Mouse (Mus musculus): ENCODE measurements around the gene Ube2m. TPM values are rescaled to one million over a fixed set of nuclear protein-coding genes. Genes with fewer than 3 reads are reported as not detected.

The Ube2m gene
- polyA plus RNA-seq, 1 experiment from 2014 or later: 91.5 TPM

DNA sequence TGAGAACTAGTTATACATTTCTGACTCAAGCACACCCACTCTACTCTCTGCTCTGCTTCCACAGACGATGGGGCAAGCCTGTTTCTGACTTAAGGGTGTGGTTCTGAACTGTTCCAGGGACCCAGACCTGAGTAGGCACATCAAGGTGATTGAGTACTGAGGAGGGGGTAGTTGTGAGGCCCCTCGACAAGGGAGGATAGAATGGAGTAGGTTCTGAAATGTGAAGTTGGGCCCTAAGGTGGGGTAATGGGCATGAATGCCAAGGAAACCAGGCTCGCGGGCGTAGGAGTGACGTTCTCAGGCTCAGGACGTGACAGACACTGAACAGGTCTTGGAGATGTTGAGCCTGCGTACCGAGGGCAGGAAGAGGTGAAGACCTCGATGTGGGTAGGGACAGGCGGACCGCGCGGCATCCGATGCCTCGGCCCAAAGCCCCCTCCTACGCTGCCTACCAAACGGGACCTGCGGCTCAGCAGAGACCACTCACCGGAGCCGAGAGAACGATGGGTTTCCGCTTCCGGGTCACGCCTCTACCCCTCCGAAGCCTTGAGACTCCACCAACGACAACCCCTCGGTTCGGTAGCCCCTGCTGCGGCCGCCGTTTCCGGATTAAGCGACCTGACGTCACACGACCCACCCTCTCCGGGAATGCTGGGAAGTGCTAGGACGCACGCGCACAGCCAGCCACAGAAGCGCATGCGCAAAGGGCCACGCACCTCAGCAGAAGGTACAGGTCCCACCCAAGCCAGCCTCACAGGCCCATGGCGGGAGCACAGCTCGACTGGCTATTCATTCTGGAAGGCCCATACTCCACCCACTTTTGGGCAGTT lies 3.7 kb downstream of the Ube2m start, which contains the start of gene Chmp2a:
Chmp2a (minus strand) TSS at position 660 of the 830 bp plus-strand sequence.
- DNase-seq (ENCODE audit: low spot score): peak; percentile 98

- DNase-seq (ENCODE audit: low spot score): no peak
Observed at GRCm38 (mm10) chr7:13033451-13034147, 4.5 kb downstream of the Ube2m start.

- DNase-seq (ENCODE audit: low spot score): no peak
Observed at GRCm38 (mm10) chr7:13032541-13032940, 5.5 kb downstream of the Ube2m start.

DNA sequence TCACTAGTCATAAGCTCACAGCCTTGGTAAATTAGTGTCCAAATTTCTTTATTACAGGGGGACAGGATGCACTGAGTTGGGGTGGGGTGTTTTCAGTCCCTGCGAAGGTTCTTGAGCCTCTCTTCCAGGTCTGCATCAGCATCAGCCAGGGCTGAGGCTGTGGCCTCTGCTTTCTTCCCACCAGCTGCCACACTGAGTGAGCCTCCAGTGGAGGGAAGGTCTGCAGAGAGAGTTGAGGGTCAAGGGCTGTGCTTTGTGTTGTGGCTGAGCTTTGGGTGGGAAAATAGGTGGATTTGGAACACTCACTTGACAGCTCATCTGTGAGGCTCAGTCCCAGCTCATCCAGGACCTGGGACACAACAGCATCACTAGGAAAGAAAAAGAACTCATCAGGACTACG lies 6.1 kb downstream of the Ube2m start:
- no peak for DNase-seq (ENCODE audit: low spot score)

DNA sequence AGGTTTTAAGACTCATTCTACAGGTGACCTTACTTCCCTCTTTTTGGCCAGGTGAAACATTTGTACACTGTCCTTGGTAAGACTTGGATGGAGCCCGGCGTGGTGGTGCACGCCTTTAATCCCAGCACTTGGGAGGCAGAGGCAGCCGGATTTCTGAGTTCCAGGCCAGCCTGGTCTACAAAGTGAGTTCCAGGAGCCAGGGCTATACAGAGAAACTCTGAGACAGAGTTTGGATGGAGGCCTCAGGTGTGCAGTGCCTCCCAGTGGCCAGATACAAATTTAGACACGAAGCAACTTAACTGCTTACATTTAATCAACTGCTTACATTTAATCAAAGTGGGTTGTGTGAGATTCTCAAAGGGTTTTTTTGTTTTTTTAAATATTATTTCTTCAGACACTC lies 7.0 kb downstream of the Ube2m start:
- DNase-seq (ENCODE audit: low spot score): peak; percentile 36

DNA sequence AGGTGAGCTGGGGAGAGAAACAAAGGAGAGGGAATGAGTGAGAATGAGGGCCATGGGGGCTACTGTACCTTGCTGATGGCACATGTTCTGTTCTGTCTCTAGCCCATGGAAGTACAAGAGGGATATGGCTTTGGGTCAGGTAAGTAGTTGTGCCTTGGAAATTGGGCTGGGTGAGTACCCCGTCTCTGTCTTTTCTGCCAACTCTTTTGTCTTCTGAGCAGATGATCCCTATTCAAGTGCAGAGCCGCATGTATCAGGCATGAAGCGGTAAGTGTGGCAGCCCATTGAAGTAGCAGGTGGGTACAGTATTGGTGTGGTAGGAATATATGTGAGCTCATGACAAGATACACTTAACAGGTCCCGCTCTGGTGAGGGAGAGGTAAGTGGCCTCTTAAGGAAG lies 9.1 kb downstream of the Ube2m start:
- no peak for DNase-seq (ENCODE audit: low spot score)

GRCm38 (mm10) chr7:13025511-13026112 lies 12.5 kb downstream of the Ube2m start:
- DNase-seq (ENCODE audit: low spot score): no peak

GRCm38 (mm10) chr7:13024805-13025204 lies 13.3 kb downstream of the Ube2m start:
- DNase-seq (ENCODE audit: low spot score): peak; percentile 78

DNA sequence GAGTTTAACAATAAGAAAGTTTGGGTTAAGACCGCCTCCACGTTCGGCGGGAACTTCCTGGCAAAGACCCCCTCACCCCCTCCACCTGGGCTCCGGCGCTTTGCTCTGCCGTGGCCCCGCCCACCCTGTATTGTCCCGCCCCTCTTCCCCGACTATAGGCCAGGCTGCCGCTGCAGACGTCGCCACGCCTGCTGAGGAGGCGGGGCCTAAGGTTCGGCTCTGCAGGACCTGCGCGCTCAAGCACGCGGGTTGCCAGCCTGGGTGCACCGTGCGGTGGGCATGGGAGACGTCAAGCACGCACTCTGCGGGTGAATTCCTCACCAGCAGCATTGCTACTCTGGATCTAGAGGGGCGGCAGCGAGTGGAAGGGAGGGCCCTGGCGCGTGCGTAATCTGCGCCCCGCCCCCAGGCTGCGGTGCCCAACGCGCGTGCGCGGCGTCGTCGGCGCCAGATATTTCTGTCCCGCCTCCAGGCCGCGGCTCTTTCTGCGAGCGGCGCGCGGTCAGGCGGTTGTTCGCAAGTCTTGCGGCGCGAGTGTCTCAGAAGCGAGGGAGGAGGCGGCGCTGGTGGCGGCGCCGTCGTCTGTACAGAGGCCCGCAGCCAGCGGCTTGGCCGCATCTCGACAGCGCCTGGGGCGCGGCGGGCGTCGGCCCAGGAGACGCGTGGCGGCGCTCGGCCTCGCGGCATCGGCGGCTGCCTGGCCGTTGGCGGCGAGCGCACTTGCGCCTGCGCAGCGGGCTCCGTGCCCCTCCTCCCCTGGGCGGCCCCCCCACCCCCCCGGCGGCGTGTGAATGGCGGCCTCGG lies 13.9 kb downstream of the Ube2m start:
- peak; percentile 96 for DNase-seq (ENCODE audit: low spot score)

GRCm38 (mm10) chr7:13022773-13023535 lies 15.1 kb downstream of the Ube2m start:
- DNase-seq (ENCODE audit: low spot score): peak; percentile 79

DNA sequence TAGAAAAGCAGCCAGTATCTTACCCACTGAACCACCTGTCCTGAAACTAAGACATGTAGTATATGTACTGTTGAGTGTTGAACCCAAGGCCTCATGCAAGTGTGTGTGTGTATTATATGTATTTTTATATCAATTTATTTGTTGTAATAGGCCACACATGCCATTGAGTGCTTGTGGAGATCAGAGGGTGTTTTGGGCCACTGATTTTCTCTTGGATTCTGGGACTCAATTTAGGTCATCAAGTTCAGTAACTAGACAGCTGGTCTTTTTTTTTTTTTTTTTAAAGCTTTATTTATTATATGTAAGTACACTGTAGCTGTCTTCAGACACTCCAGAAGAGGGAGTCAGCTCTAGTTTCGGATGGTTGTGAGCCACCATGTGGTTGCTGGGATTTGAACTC lies 22.9 kb downstream of the Ube2m start:
- DNase-seq (ENCODE audit: low spot score): no peak

GRCm38 (mm10) chr7:13014275-13014839 lies 23.7 kb downstream of the Ube2m start:
- no peak for DNase-seq (ENCODE audit: low spot score)

DNA sequence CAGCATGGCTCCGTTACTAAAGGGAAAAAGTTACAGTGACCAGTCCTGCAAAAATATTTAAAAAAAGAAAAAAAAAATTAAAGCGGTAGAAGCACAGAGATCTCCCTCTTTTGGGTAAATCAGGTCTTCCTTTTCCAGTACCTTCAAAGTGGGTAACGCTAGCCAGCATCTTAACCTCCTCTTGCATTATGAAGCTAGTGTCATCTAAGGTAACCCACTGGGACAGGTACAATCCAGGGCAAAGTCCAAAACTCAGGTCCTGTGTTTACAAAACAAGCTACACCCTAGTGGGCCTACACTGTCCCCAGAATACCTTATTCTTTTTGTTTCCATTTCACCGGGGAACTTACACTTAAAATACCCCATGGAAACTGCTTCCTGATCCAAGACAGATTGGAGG lies 24.4 kb downstream of the Ube2m start:
- DNase-seq (ENCODE audit: low spot score): no peak

DNA sequence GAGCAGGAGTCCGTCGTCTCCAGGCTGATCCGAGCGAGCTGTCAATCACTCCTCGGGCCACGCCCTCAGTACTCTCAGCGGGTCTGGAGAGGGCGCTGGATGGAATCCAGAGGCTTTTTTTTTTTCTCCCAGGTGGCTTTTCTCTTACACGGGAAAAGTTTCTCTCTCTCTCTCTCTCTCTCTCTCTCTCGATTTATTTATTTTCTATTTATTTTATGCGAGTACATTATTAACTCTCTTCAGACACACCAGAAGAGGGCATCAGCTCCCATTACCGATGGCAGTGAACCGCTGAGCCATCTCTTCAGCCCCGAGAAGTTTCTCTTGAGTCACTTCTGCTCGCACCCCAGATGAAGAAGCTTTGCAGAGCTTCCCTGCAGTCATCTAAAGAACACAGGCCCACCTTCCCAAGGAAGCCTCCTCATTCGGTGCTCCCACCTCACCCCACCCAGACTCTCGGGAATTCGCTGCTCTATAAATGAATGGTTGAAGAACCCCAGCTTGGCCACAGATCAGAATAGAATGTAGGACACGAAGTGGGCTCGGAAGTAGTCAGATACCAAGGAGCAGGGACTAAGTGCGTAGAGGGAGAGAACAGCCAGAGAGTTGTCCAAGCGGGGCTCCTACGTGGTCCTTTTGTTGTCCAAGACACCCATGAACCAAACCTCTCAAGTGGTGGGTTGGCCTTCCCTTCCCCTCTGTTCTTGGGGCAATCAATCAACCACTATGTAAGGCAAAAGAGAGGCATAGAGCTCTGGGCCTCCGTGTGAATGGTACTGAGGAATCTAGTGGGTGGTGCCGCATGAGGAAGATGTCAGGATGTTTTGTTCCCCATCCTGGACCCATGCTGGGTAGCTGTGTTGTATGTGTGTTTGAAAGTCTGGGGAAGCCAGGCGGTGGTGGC lies 27.8 kb downstream of the Ube2m start, which contains the start of gene Zbtb45:
Zbtb45 (minus strand) TSS at position 30 of the 904 bp plus-strand sequence.
- no peak for DNase-seq (ENCODE audit: low spot score)

DNA sequence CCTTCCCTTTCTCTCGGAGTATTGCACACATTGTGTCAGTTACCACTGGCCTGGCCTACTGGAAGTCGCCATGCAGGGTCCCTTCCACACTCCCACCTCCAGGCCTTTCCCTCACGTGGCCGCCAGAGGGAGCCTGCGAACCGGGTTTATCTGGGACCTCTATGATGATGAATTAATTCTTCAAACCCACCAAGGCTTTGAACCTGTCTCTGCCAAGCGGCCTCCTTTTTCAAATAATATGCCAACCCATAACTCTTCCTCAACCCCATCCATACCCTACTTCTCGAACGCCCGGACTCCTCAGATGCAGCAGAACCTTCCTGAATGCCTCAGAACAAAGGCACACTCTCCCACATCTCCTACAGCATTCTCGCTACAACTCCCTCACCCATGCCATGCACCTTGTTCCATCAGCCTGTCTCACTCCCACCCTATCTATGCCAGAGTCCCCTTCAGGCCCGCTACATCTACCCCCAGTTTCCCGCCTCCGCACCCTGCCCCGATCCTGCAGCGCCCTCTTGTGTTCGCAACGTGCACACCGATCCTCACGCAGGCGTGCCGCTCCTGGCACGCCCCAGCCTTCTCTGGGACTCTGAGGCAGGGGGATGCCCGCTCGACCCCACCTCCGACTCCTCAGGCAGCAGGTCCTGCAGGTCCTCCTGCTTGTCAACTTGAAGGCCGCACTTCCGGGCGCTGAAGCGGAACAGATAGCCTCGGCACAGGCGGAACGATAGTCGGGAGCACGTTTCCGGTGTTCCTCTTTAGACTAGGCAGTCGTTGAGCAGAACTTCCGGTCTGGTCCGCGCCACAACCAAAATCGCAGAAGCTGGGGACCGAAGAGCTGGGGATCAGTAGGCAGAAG lies 28.7 kb downstream of the Ube2m start:
- peak; percentile 95 for DNase-seq (ENCODE audit: low spot score)

GRCm38 (mm10) chr7:13007341-13008092 lies 30.6 kb downstream of the Ube2m start:
- no peak for DNase-seq (ENCODE audit: low spot score)

DNA sequence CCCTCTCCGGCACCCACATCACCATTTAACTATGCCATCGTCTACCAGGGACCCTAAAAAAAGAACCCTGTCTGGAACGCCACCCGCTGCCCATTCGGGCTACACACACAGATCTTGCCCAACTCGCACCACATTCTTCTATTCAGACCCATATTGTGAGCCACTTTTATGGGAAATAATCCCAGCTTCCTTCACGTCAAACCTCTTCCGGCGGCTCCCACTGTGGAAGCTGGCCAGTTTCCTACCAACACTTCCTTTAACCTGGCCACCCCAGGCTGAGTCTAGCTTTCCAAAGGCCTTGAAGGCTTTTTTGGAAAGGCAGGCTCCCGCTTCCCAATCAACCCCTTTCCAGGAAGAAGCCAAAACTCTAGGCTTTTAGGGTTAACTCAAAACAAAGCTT lies 31.5 kb downstream of the Ube2m start:
- DNase-seq (ENCODE audit: low spot score): no peak
